Mouse (Mus musculus): ENCODE measurements around the gene 2310061I04Rik. TPM values are rescaled to one million over a fixed set of nuclear protein-coding genes. Genes with fewer than 3 reads are reported as not detected.

2310061I04Rik gene
- total and polyA plus RNA-seq, 3 experiments: 11.4 to 106 TPM; not detected in 1

GRCm38 (mm10) chr17:35914975-35915374 lies 17.7 kb upstream of the 2310061I04Rik start:
- DNase-seq (ENCODE audit: low read depth, low spot score): peak; percentile 33
- peaks cover 0 to 19% of the 10 kb centered on the region in 2 experiments; a peak in 2 of 4 replicates for H3K4me1 ChIP-seq (ENCODE audit: control insufficient read depth in 1 of 2, insufficient read depth in 2 of 2, low read length in 2 of 2)

DNA sequence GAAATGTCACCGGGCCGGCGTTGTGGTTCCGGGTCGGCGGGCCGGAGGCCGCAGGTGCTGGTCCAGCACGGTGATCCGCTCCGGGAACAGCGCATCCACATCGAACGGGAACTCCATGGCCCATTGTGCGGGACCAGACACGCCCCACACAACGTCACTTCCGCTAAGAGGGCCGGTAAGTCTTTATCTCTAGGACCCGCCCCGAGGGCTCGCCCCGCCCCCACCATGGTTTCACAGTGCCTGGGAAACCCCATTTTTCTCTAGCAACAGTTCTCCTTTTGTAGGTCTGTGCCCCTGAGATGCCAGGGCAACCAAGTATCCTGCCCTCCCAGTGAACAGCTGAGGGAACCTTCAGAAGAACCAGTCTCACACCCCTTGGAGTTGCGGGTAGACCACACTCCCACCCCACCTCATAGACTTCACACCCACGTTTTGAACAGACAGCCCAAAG lies 12.7 kb upstream of the 2310061I04Rik start, which contains the start of gene Atat1:
TSS of gene Atat1 (minus strand) at position 157 of the 451 bp plus-strand sequence.
- peaks cover 1 to 17% of the 10 kb centered on the region in 2 experiments for H3K36me3 ChIP-seq (ENCODE audit: control insufficient read depth in 1 of 2, insufficient read depth in 2 of 2, low read length in 2 of 2)
- TF ChIP-seq RCOR1 (IDR thresholded peaks at IDR 0.05; ENCODE audit: low read depth, low read length) (no peak), TAL1 (IDR thresholded peaks at IDR 0.05; ENCODE audit: low read length) (no peak), POLR2AphosphoS5 (IDR thresholded peaks at IDR 0.05; ENCODE audit: borderline replicate concordance, low read depth, low read length) (no peak), POLR2A (IDR thresholded peaks at IDR 0.05; ENCODE audit: control insufficient read depth in 1 of 2, insufficient read depth in 1 of 2, low read depth in 1 of 2, low read length in 2 of 2, poor library complexity in 1 of 2) (peak; percentile 63 to 83; a peak in 3 of 4 replicates), MAFK (IDR thresholded peaks at IDR 0.05; ENCODE audit: borderline replicate concordance, low read depth, low read length) (no peak), TBP (IDR thresholded peaks at IDR 0.05; ENCODE audit: low read depth, low read length) (no peak), MYC (IDR thresholded peaks at IDR 0.05; ENCODE audit: low read depth, low read length) (no peak), CHD1 (IDR thresholded peaks at IDR 0.05; ENCODE audit: low read depth, low read length) (no peak), ZMIZ1 (IDR thresholded peaks at IDR 0.05; ENCODE audit: low read depth, low read length) (peak; percentile 77; the same call in 1 of the 2 replicates), CHD2 (IDR thresholded peaks at IDR 0.05; ENCODE audit: low read length) (peak; percentile 59), GATA1 (IDR thresholded peaks at IDR 0.05; ENCODE audit: low read depth, low read length) (peak; percentile 61), JUND (IDR thresholded peaks at IDR 0.05; ENCODE audit: low read depth, low read length) (no peak), EP300 (IDR thresholded peaks at IDR 0.05; ENCODE audit: low read depth in 1 of 2, low read length in 2 of 2) (peak in 1 of 2 experiments; percentile 52; a peak in 2 of 4 replicates), MEF2A (IDR thresholded peaks at IDR 0.05; ENCODE audit: extremely low read depth, insufficient replicate concordance, low read depth, low read length, poor library complexity, severe bottlenecking) (no peak), NELFE (IDR thresholded peaks at IDR 0.05; ENCODE audit: low read depth, low read length) (peak; percentile 64), KAT2A (conservative IDR thresholded peaks at IDR 0.05; ENCODE audit: low read depth, low read length) (no peak; the same call in 1 of the 2 replicates), RAD21 (IDR thresholded peaks at IDR 0.05; ENCODE audit: low read depth, low read length) (no peak), E2F4 (IDR thresholded peaks at IDR 0.05; ENCODE audit: borderline replicate concordance, low read depth, low read length) (no peak), ETS1 (IDR thresholded peaks at IDR 0.05; ENCODE audit: low read depth, low read length) (peak; percentile 58; the same call in 1 of the 2 replicates), SMC3 (IDR thresholded peaks at IDR 0.05; ENCODE audit: low read depth, low read length) (peak; percentile 39), TCF12 (IDR thresholded peaks at IDR 0.05; ENCODE audit: low read depth, low read length) (peak; percentile 56), ZC3H11A (IDR thresholded peaks at IDR 0.05; ENCODE audit: low read depth, low read length) (no peak; the same call in 1 of the 2 replicates), SIN3A (IDR thresholded peaks at IDR 0.05; ENCODE audit: low read length) (peak; percentile 87), GABPA (IDR thresholded peaks at IDR 0.05; ENCODE audit: low read depth, low read length) (no peak), BHLHE40 (IDR thresholded peaks at IDR 0.05; ENCODE audit: borderline replicate concordance, low read depth, low read length) (0 out of 2 replicates have a peak, but pooled peaks have one; percentile 52), MYB (IDR thresholded peaks at IDR 0.05; ENCODE audit: low read depth, low read length) (peak; percentile 43; the same call in 1 of the 2 replicates), MXI1 (IDR thresholded peaks at IDR 0.05; ENCODE audit: low read depth, low read length) (peak; percentile 68), UBTF (IDR thresholded peaks at IDR 0.05; ENCODE audit: borderline replicate concordance, insufficient read depth, low read depth, low read length) (no peak)

More at GRCm38 (mm10) chr17:35914975-35915374, 17.7 kb upstream of the 2310061I04Rik start:
- no peak for TF ChIP-seq GATA1 (IDR thresholded peaks at IDR 0.05; ENCODE audit: low read depth, low read length)
- TF ChIP-seq E2F4 (IDR thresholded peaks at IDR 0.05; ENCODE audit: borderline replicate concordance, low read depth, low read length): no peak
- 0 out of 6 replicates have a peak, but pooled peaks of 2 of the 3 experiments have one; percentile 6 to 24 for TF ChIP-seq CTCF (IDR thresholded peaks at IDR 0.05 in 2 of 3, conservative IDR thresholded peaks at IDR 0.05 in 1 of 3; ENCODE audit: control insufficient read depth in 1 of 3, insufficient read depth in 1 of 3, low read depth in 2 of 3, low read length in 3 of 3, poor library complexity in 1 of 3, severe bottlenecking in 1 of 3)
- TF ChIP-seq ZNF384 (IDR thresholded peaks at IDR 0.05; ENCODE audit: low read depth, low read length): no peak
- TF ChIP-seq USF2 (IDR thresholded peaks at IDR 0.05; ENCODE audit: borderline replicate concordance in 1 of 2, insufficient read depth in 1 of 2, low read depth in 1 of 2, low read length in 2 of 2): no peak
- no peak for TF ChIP-seq SMC3 (IDR thresholded peaks at IDR 0.05; ENCODE audit: low read depth, low read length)
- peaks cover 0 to 22% of the 10 kb centered on the region in 2 experiments for H3K36me3 ChIP-seq (ENCODE audit: control insufficient read depth in 1 of 2, insufficient read depth in 2 of 2, low read length in 2 of 2)
- H3K27ac ChIP-seq (ENCODE audit: control insufficient read depth, low read depth, low read length): no peak overlapping the region
- no peaks in the 10 kb centered on the region for H3K27me3 ChIP-seq (ENCODE audit: control insufficient read depth in 1 of 2, insufficient read depth in 2 of 2, low read length in 2 of 2)
- no peaks in the 10 kb centered on the region for H3K9me3 ChIP-seq (replicated peaks; ENCODE audit: insufficient read depth, low read length)
- H3K79me2 ChIP-seq (ENCODE audit: control insufficient read depth, insufficient read depth, low read length, poor library complexity): peaks cover 50% of the 10 kb centered on the region
- H3K9ac ChIP-seq (ENCODE audit: control insufficient read depth, low read depth, low read length, poor library complexity, severe bottlenecking): peak overlapping the region; percentile 91
- H3K4me3 ChIP-seq (ENCODE audit: control insufficient read depth in 1 of 2, insufficient read depth in 1 of 2, low read depth in 2 of 2, low read length in 2 of 2): peak overlapping the region; percentile 79 to 82

More for the DNA sequence above, 12.7 kb upstream of the 2310061I04Rik start, which contains the start of gene Atat1:
- Histone ChIP-seq H3K79me2 (ENCODE audit: control insufficient read depth, insufficient read depth, low read length, poor library complexity) (peaks cover 23% of the 10 kb centered on the region), H3K4me1 (ENCODE audit: control insufficient read depth in 1 of 2, insufficient read depth in 2 of 2, low read length in 2 of 2) (peaks cover 0 to 20% of the 10 kb centered on the region in 2 experiments; a peak in 2 of 4 replicates), H3K4me3 (ENCODE audit: control insufficient read depth in 1 of 2, insufficient read depth in 1 of 2, low read depth in 2 of 2, low read length in 2 of 2) (peak within 1 kb of the TSS; percentile 71 to 95), H3K9ac (ENCODE audit: control insufficient read depth, low read depth, low read length, poor library complexity, severe bottlenecking) (peak within 1 kb of the TSS; percentile 75), H3K27me3 (ENCODE audit: control insufficient read depth in 1 of 2, insufficient read depth in 2 of 2, low read length in 2 of 2) (no peaks in the 10 kb centered on the region), H3K27ac (ENCODE audit: control insufficient read depth, low read depth, low read length) (peak within 1 kb of the TSS; percentile 79), H3K9me3 (replicated peaks; ENCODE audit: insufficient read depth, low read length) (no peaks in the 10 kb centered on the region)
- peak; percentile 96 for DNase-seq (ENCODE audit: low read depth, low spot score)

Measured in MEL (cell line).